Mouse (Mus musculus) neutrophil, adult 59 days (primary cell): ENCODE measurements around the gene Cds2. TPM values are rescaled to one million over a fixed set of nuclear protein-coding genes. Genes with fewer than 3 reads are reported as not detected.

Source experiments
- total RNA-seq, 2 experiments: library from RNA; stranded (reverse); gene quantifications; 1 replicate in 1 of 2; 2 replicates in 1 of 2; pipeline ENCODE4 v1.2.4; 2023

Gene Cds2
- 100 to 1,000 TPM; 107 to 109 TPM for total RNA-seq

DNA sequence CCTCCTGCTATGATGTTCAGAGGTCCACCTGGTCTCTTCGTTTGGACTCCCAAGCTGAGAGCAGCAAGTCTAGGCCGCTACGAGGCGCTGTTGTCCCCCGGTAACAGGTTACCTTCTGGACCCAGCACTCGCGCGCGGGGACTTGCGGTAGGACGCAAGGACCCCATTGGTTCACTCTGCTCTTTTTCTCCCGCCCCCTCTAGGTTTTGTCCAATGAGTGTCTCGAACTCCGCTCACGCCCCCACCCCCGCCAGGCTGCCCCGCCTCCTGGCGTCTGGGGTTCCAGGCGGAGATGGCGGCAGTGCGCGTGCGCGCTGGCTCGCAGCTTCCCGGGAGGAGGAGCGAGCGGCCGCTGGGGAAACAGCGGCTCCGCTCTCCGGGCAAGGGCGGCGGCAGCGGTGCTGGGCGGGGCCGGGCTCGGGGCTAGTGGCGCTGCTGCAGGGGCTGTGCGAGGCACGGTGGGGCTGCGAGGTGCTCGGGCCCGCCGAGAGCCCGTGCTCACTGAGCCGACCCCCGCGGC, at the start of gene Cds2:
TSS of gene Cds2 (plus strand) at position 270 of the 520 bp plus-strand sequence.

DNA sequence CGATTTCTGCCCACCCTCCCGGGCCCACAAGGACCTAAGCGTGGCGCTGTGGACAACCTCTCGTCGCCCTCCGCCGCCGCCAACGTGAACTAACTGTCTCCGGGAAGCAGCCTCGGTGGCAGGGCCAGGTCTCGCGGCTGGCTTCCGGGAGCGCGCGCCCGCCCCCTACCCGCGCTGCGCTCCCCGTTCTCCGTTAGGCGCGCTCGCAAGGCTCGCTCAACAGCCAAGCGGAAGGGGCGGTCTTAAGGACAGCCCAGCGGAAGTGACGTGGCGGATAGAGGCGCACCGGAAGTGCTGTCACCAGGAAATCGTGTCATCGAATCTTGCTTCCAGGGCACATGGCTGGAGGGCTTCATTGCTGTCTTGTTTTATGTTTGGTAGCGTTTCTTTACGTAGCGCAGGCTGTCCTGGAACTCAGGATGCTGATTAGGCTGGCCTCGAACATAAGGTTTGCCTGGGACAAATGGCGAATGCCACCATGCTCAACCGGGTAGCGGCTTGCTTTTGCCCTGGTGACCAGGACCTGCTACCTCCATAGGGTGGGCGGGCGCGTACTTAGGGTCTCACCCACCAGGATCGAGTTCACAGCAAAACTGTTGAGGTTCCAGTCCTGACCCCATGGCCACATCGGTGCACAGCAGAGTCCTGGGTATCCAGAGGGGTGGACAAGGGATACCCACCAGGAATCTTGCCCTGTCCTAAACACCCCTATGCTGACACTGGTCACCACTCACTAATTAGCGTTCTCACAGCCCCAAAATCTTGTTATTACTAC, 15.2 kb upstream of the Cds2 start, which contains the start of gene Tmem230:
TSS of gene Tmem230 (minus strand) at position 269 of the 775 bp plus-strand sequence.

DNA sequence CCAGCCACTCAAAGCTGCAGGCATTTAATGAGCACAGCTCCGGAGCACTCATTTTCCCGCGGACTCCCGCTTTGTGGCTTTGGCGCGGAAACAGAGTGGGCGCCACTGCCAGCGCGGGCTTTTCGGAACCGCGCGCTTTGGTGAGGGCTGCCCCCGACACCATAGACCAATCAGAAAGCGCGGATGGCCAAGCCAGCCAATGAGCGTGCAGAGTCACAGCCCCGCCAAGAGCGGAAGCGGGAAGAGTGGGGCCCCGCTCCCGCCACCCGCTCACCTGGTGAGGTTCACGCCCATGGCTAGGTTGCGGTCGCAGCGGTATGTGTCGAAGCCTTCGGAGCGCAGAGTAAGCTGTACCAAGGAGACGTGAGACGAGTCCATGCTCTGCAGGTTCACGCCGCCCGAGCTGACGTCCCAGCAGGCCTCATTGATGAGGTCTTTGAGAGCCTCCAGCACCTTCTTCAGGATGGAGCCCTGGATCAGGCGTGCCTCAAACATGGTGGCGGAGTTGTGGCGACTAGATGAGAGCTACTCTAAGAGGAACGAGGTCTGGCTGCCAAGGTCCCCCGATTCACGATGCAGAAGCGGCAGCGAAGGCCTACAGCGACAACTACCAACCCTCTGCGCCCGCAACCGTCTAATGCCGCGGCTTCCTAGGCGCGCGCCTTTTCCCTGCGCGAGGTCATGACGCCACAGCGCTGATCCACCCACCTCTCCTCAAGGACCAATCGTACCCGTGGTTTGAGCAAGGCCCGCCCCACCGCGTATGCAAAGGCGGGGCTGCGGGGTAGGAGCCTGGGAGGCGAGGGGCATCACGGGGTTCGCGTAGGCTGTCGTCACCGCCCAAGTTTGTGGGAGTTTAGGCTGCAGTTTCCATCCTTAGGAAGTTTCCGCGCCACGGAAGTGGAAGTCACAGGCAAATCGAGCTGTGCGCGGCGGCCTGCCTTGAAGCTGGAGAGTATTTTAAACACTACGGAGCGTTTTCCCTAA, 10.1 kb upstream of the Cds2 start, which contains the start of gene Pcna:
TSS of gene Pcna (minus strand) at position 773 of the 987 bp plus-strand sequence.

Other genes with a start within 250 kb of the Cds2 start
- gene Rassf2, start 232.9 kb upstream of the Cds2 start, total RNA-seq: 100 to 1,000 TPM; 128 to 154 TPM
- gene Slc23a2, start 118.0 kb upstream of the Cds2 start, total RNA-seq: 10 to 100 TPM; 11.4 to 12.1 TPM
- 10 to 100 TPM; 21.6 to 23.4 TPM for gene Tmem230, start 15.3 kb upstream of the Cds2 start, total RNA-seq
- 100 to 1,000 TPM; 232 to 250 TPM for gene Pcna, start 9.8 kb upstream of the Cds2 start, total RNA-seq
- not detected for gene Prokr2, start 122.3 kb downstream of the Cds2 start, total RNA-seq